Mouse (Mus musculus) bone marrow, adult 2 months (tissue): ENCODE results near the gene Fam104a.

Source experiments
- CTCF ChIP-seq: fragments of 200-500 bp; IDR thresholded peaks from 2 replicates; pipeline ENCODE4 v1.5.1; 2011; ENCODE audit warnings: low read length, control low read depth; ENCODE audit not compliant: control insufficient read depth, insufficient read depth
- POLR2A ChIP-seq: fragments of 200-500 bp; IDR thresholded peaks from 2 replicates; pipeline ENCODE4 v1.6.1; 2011; ENCODE audit warnings: low read depth, mild to moderate bottlenecking, control low read depth, low read length, borderline replicate concordance; ENCODE audit not compliant: control insufficient read depth

GRCm38 (mm10) chr11:113654105-113654504 lies 29.9 kb downstream of the Fam104a start:
- no peak for TF ChIP-seq CTCF
- TF ChIP-seq POLR2A = no peak
